Mouse (Mus musculus) heart, embryonic 13.5 days (tissue): ENCODE results near the gene Pfn3. TPM values are rescaled to one million over a fixed set of nuclear protein-coding genes. Genes with fewer than 3 reads are reported as not detected.
"Not testable (repeated sequence)": the region's sequence is repeated elsewhere in the genome, so short reads cannot be mapped to it uniquely, and the experiment has no call there.

Experiments
- ATAC-seq: fragments of 200-750 bp; cut with Nextera tagmentation; 2 replicates; pipeline ENCODE4 v1.8.0; 2017; ENCODE audit warnings: moderate TSS enrichment; ENCODE audit not compliant: insufficient number of reproducible peaks, low FRiP score, low TSS enrichment; ENCODE audit errors: extremely low read depth
- H3K27ac ChIP-seq: fragments of 300-500 bp; sonication (generic); replicated peaks from 2 replicates; pipeline ENCODE4 v1.5.1; 2015; ENCODE audit warnings: moderate library complexity, mild to moderate bottlenecking, inconsistent platforms
- H3K27me3 ChIP-seq: fragments of 300-500 bp; sonication (generic); replicated peaks from 2 replicates; pipeline ENCODE4 v1.6.1; 2015; ENCODE audit warnings: mild to moderate bottlenecking, inconsistent platforms
- H3K36me3 ChIP-seq: fragments of 300-500 bp; sonication (generic); 2 replicates; pipeline ENCODE4 v1.6.1; 2015; ENCODE audit warnings: mild to moderate bottlenecking, inconsistent platforms
- H3K4me1 ChIP-seq: fragments of 300-500 bp; sonication (generic); 2 replicates; pipeline ENCODE4 v1.6.1; 2015; ENCODE audit warnings: inconsistent platforms
- H3K4me2 ChIP-seq: fragments of 300-500 bp; sonication (generic); 2 replicates; pipeline ENCODE4 v1.6.1; 2015; ENCODE audit warnings: inconsistent platforms, mild to moderate bottlenecking, moderate library complexity
- H3K4me3 ChIP-seq: fragments of 300-500 bp; sonication (generic); 2 replicates; pipeline ENCODE4 v1.5.1; 2015; ENCODE audit warnings: moderate library complexity, mild to moderate bottlenecking, inconsistent platforms
- H3K9ac ChIP-seq: fragments of 300-500 bp; sonication (generic); 2 replicates; pipeline ENCODE4 v1.6.1; 2015; ENCODE audit warnings: inconsistent platforms, mild to moderate bottlenecking, moderate library complexity
- H3K9me3 ChIP-seq: fragments of 300-500 bp; sonication (generic); 2 replicates; pipeline ENCODE4 v1.6.1; 2016; ENCODE audit warnings: inconsistent platforms
- WGBS: fragments of 180-500 bp; shearing (Covaris S2); methylation state at CpG from one replicate; pipeline ENCODE4 v1.1.7; 2015; ENCODE audit warnings: mixed read lengths; 5-methylcytosine and 5-hydroxymethylcytosine counted together
- polyA plus RNA-seq: library from polyadenylated mRNA; unstranded; fragments of >200 nt; fragmentation: Nextera tagmentation; extraction: Ambion mirVana; gene quantifications from 2 replicates; pipeline ENCODE4 v1.2.1, GENCODE M21; 2015

The Pfn3 gene
- polyA plus RNA-seq, 1 experiment from 2014 or later = not detected

DNA sequence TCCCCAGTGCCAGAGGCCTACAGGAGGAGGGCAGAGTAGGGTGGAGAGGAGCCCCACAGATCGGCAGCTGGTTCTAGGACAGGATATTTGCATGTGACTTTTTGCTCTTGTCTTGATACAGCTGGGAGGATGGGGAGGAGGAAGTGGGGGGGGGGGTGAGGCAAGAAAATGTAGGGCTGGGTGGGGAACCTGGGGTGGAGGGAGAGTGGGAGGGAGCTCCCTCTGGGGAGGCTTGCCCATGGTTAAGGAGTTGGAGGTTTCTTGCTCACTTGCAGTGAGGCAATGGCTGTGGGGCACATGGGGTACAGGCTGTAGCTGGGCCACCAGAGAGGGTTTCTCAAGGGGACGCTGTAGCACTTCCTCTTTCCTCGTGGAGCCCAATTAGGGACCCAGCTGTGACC is 32.5 kb upstream of the Pfn3 start:
- H3K4me3 ChIP-seq = no peak overlapping the region
- peak overlapping the region; percentile 96 for H3K9ac ChIP-seq
- H3K36me3 ChIP-seq = peaks cover 35% of the 10 kb centered on the region
- 35% methylated on average over 3 of the region's 3 CpGs for WGBS
- no peak overlapping the region for H3K27ac ChIP-seq
- H3K27me3 ChIP-seq = no peaks in the 10 kb centered on the region
- peaks cover 38% of the 10 kb centered on the region for H3K4me1 ChIP-seq
- no peak for ATAC-seq
- no peaks in the 10 kb centered on the region for H3K9me3 ChIP-seq
- peak overlapping the region; percentile 73 for H3K4me2 ChIP-seq

DNA sequence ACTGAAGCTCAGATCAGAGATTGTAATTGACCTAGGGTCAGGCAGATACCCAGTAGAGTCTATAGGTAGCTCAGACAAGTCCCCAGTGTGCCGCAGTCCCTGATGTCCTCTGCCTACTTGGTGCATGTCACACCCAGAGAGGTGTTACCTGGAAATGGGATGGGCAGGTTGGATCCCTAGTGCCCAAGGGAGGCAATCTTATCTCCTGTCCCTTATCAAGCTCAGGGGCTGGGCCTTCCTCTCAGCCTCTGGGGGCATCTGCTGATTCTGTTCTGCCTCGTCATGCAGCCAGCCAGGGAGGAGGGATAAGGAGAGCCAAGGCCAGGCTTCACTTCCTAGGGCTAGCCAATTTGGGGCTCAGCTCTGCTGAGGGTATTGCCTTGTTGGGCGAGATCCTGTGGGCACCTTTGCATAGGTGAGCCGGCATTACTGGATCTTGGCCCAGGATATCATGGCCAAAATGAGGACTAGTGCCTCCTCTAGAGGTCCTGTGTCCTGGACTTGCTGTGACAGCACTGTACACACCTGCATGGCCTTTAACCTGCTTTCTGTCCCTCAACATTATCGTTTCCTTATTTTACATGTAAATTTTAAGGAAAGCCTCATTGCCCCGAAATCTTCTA is 31.6 kb upstream of the Pfn3 start:
- peak overlapping the region; percentile 96 for H3K9ac ChIP-seq
- no peaks in the 10 kb centered on the region for H3K9me3 ChIP-seq
- ATAC-seq = no peak
- H3K36me3 ChIP-seq = peaks cover 26% of the 10 kb centered on the region
- WGBS = 66% methylated on average over 6 of the region's 6 CpGs
- peak overlapping the region; percentile 73 for H3K4me2 ChIP-seq
- H3K4me1 ChIP-seq = peaks cover 38% of the 10 kb centered on the region
- H3K27ac ChIP-seq = no peak overlapping the region; the same call in 1 of the 2 replicates
- H3K4me3 ChIP-seq = peak overlapping the region; percentile 90
- no peaks in the 10 kb centered on the region for H3K27me3 ChIP-seq

DNA sequence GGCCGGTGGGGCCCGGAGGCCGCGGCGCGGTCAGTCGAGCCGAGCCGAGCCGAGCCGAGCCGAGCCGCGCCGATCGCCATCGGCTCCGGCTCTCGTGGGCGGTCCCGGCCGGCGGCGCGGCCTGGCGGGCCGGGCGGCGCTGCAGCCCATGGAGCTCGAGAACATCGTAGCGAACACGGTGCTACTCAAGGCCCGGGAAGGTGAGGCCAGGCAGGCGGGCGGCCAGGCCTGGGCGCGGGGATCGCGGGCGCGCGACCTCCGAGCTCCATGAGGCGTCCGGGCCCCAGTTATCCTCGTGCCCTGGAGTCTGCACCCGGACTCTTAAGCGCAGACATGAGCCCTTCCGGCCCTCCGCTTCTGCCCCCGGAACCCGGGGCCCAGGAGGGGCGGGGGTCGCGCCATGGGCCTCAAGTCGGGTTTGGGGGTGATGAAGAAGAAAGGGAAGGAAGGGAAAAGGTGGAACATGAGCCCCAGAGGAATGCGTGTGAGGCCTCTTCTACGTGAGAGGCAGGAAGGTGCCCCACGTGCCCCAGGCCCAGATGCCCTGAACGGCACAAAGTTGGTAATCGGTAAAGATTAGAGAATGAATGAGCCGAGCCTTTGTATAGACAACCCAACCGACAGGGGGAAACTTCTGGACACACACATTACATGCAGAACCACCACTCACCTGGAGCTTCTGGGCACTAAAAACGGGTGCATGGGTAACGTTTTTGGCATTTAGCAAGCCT is 30.5 kb upstream of the Pfn3 start:
- Histone ChIP-seq H3K4me1 (peaks cover 38% of the 10 kb centered on the region), H3K36me3 (peaks cover 15% of the 10 kb centered on the region), H3K9ac (peak overlapping the region; percentile 96), H3K4me2 (peak overlapping the region; percentile 73), H3K27ac (peak overlapping the region; percentile 95), H3K4me3 (peak overlapping the region; percentile 90), H3K27me3 (no peaks in the 10 kb centered on the region), H3K9me3 (no peaks in the 10 kb centered on the region)
- under 1% methylated on average over 60 of the region's 66 CpGs for WGBS
- ATAC-seq = no peak

DNA sequence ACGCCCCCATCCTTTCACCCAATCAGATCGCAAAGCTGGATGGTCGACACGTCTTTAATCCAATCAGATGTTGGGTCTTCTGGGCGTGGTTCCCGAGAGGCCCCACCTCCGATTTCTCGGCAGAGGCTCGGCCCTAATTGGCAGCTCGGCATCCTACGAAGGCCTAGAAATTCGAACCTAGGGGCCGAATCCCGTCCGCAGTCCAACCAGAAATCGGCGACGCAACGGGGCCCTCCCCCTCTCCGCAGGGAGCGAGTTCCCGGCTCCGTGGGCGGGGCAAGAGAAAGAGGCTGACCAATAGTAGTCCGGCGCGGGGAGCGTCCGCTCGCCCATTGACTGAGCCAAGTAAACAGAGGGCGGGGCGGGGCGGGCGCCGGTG is 29.9 kb upstream of the Pfn3 start, which contains the start of gene Grk6:
Grk6 (plus strand) TSS at position 136 of the 379 bp plus-strand sequence.
- Histone ChIP-seq H3K9ac (peak within 1 kb of the TSS; percentile 96), H3K4me1 (peaks cover 36% of the 10 kb centered on the region), H3K9me3 (no peaks in the 10 kb centered on the region), H3K36me3 (peaks cover 9% of the 10 kb centered on the region), H3K4me2 (peak within 1 kb of the TSS; percentile 73), H3K4me3 (peak within 1 kb of the TSS; percentile 90), H3K27ac (peak within 1 kb of the TSS; percentile 95), H3K27me3 (no peaks in the 10 kb centered on the region)
- WGBS = 0% methylated on average over 25 of the region's 35 CpGs
- ATAC-seq = peak; percentile 95

DNA sequence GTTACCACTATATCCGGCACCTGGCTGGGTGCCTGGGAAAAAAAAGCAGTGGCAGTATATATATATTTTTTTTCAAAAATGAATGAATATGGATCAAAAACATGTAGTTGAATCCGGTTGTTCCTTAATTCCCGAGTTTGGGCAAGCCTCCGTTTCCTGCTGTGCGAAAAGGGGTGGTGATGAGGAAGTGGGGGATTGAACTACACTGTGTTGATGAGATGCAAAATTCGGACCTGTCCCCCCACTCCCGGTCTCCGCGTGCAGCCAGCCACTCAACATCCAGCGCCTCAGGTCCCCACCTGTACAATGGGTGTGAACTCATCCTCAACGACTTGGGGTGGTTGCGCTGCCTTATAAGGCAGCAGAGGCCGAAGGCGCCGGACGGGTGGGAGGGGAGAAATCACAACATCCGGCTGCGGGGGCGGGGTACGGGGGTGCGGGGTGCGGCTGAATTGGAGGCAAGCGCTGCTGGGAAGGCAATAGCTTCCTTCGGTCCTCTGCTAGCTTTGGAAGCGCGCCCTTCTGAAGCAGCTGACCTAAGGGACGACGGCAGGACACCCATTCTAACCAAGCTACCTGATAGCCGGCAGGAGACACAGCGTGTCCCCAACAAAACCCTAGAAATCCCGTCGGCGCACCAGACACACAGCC is 29.4 kb upstream of the Pfn3 start:
- ATAC-seq = peak; percentile 51
- Histone ChIP-seq H3K27me3 (no peaks in the 10 kb centered on the region), H3K4me2 (peak overlapping the region; percentile 73), H3K9me3 (no peaks in the 10 kb centered on the region), H3K4me3 (peak overlapping the region; percentile 90), H3K9ac (peak overlapping the region; percentile 71), H3K36me3 (peaks cover 4% of the 10 kb centered on the region; the same call in 1 of the 2 replicates), H3K27ac (peak overlapping the region; percentile 95), H3K4me1 (peaks cover 31% of the 10 kb centered on the region)
- 1% methylated on average over 33 of the region's 33 CpGs for WGBS

DNA sequence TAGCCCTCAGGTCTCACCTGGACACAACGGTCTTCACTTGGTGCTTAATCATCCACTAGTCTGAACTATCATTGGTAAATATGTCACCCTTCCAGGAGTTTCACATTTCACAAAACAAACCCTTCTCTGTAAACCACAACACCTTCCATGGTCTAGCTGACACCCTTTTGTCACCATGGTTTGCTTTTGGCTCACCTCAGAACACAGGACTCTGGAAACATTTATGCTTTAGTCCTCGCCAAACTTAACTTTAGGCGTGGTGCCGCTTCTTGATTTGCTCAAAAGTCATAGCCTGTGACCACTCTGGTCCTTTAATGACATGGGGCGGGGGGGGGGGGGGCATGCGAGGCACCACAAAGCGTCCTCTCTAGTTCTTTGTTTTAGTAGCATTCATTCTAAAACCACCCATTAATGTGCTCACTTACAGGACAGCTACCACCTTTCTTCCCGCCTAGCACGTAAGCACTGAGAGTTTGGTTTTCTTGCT is 28.8 kb upstream of the Pfn3 start:
- H3K36me3 ChIP-seq = no peaks in the 10 kb centered on the region
- peaks cover 30% of the 10 kb centered on the region for H3K4me1 ChIP-seq
- no peaks in the 10 kb centered on the region for H3K27me3 ChIP-seq
- peak overlapping the region; percentile 71 for H3K9ac ChIP-seq
- 43% methylated on average over 9 of the region's 9 CpGs for WGBS
- H3K9me3 ChIP-seq = no peaks in the 10 kb centered on the region
- peak overlapping the region; percentile 73 for H3K4me2 ChIP-seq
- H3K4me3 ChIP-seq = peak overlapping the region; percentile 90
- peak overlapping the region; percentile 95 for H3K27ac ChIP-seq
- no peak for ATAC-seq

DNA sequence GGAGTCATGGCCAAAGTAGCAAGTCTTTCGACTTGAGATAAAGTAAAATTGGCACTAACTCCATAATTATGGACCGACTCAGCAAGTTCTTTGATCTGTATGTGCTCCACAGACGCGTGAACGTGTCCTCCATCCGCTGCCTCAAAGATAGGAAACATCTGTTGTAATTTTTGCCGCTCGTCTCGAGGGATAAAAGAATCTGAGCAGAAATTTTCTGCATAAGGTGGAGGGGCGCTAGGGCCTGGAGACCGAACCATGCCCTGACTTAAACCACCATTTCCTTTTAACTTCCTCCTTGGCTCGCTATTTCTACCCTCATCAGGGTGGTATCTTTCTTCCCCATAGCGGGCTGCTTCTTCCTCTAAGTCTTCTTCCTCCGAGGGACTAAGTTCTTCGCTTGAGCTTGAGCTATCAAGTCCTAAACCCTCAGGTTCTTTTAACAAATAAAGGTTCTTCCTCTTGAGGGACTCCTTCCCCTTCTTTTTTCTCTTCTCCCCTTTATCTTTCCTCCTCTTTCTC is 22.1 kb upstream of the Pfn3 start:
- H3K4me2 ChIP-seq = not testable (repeated sequence)

DNA sequence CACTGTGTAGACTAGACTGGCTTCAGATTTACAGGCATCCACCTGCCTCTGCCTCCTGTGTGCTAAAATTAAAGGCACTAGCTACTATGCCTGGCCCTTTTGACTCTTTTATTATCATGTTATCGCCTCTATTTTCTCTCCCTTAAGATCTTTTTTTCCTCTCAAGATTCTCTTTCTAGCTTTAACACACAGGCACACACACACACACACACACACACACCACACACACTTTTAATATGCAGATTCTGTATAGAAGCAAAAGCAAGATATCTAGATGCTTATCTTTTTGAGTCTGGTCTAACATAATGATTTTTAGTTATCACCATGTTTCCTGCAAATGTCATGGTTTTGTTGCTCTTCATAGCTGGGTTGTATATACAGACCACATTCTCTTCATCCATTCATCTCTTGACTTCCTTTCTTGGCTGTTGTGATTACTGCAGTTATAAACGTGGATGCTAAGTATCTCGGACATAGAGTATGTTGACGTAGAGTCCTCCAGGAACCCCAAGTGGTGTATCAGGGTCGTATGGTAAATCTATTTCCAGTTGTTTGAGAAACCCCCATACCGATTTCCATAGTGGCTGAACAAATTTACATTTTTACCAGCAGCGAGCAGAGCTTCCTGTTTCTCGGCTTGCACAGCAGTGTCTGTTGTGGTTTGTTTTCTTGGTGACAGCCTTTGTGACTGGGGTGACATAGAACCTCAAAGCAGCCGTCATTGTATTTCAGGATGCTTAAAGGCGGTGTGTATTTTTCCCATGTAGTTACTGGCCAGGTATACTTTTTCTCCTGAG is 17.1 kb upstream of the Pfn3 start:
- H3K27ac ChIP-seq = no peak overlapping the region
- ATAC-seq = no peak
- no peaks in the 10 kb centered on the region for H3K4me1 ChIP-seq
- no peak overlapping the region for H3K4me3 ChIP-seq
- H3K36me3 ChIP-seq = no peaks in the 10 kb centered on the region
- peaks cover 8% of the 10 kb centered on the region for H3K27me3 ChIP-seq
- no peak overlapping the region for H3K4me2 ChIP-seq
- peaks cover 4% of the 10 kb centered on the region; the same call in 1 of the 2 replicates for H3K9me3 ChIP-seq
- H3K9ac ChIP-seq = no peak overlapping the region
- 67% methylated on average over 10 of the region's 10 CpGs for WGBS

More for the DNA sequence above, 22.1 kb upstream of the Pfn3 start:
- not testable (repeated sequence) for ATAC-seq, H3K9ac ChIP-seq, H3K27ac ChIP-seq, H3K4me3 ChIP-seq, H3K9me3 ChIP-seq, H3K4me1 ChIP-seq, H3K27me3 ChIP-seq, H3K36me3 ChIP-seq
- 74% methylated on average over 15 of the region's 15 CpGs for WGBS

DNA sequence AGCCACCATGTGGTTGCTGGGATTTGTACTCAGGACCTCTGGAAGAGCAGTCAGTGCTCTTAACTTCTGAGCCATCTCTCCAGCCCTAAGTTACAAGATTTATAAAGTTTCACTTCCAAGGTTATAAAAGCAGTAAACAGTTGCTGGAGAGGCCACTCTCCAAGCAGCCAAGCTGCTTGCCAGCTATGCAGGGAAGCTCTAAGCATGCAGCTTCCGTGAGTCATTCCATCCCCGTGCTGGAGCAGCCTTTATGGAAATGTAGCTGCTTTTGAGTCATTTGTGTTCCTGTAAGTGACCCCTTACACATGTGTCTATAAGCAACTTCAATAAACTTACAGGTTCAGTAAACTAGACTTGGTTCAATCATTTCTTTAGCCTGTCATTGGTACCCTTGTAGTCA is 15.5 kb upstream of the Pfn3 start:
- 73% methylated on average over 2 of the region's 2 CpGs for WGBS
- no peak overlapping the region for H3K4me3 ChIP-seq

DNA sequence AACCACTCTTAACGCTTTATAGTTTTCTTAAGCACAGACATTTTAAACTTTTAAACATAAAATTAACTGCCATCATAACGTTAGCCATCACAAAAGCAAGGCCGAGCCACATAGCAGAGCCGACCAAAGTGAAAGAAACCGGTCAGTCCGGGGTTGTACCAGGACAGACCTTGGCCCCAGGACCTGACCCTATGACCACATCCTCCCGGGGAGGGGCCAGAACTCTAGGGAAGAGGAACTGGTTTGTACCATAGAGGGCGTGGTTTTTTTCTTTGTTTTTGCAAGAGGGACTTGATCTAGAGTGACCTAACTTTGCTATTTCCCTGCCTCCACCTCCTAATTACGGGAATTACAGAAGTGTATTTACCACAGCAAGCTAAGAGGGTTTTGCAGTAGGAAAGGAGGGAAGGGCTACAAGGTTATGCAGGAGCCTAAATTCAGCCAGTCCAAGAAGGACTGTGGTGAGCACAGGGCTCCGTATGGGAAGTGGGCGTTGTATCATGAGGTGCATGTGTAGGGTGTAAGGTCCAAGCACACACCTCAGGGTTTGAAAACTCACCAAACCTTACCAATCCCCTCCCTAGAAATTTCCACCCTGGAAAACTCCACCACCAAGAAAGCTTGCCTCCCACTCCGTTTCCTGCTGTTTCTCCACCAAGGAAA is 14.3 kb upstream of the Pfn3 start:
- ATAC-seq = no peak
- WGBS = 64% methylated on average over 12 of the region's 12 CpGs

More for the DNA sequence above, 15.5 kb upstream of the Pfn3 start:
- no peaks in the 10 kb centered on the region for H3K4me1 ChIP-seq
- no peak overlapping the region for H3K27ac ChIP-seq
- no peak for ATAC-seq
- no peaks in the 10 kb centered on the region for H3K36me3 ChIP-seq
- peaks cover 23% of the 10 kb centered on the region for H3K27me3 ChIP-seq
- H3K4me2 ChIP-seq = no peak overlapping the region
- no peak overlapping the region for H3K9ac ChIP-seq
- peaks cover 4% of the 10 kb centered on the region; the same call in 1 of the 2 replicates for H3K9me3 ChIP-seq

More for the DNA sequence above, 14.3 kb upstream of the Pfn3 start:
- Histone ChIP-seq H3K27ac (no peak overlapping the region), H3K4me3 (no peak overlapping the region), H3K4me2 (no peak overlapping the region), H3K9me3 (peaks cover 4% of the 10 kb centered on the region; the same call in 1 of the 2 replicates), H3K36me3 (no peaks in the 10 kb centered on the region), H3K27me3 (peaks cover 27% of the 10 kb centered on the region), H3K9ac (no peak overlapping the region), H3K4me1 (no peaks in the 10 kb centered on the region)
